Mouse (Mus musculus): Measurements from ENCODE around the gene Ppp3ca. TPM values are rescaled to one million over a fixed set of nuclear protein-coding genes. Genes with fewer than 3 reads are reported as not detected.

Gene Ppp3ca
- total RNA-seq, 2 experiments from 2014 or later = 56.6 to 72.4 TPM

GRCm38 (mm10) chr3:136793411-136793810 is 123.5 kb downstream of the Ppp3ca start:
- ATAC-seq (replicated peaks; ENCODE audit: poor library complexity, severe bottlenecking) = peak; percentile 47

GRCm38 (mm10) chr3:136794426-136795217 is 124.7 kb downstream of the Ppp3ca start:
- ATAC-seq (replicated peaks; ENCODE audit: poor library complexity, severe bottlenecking) = peak; percentile 57

- ATAC-seq (replicated peaks; ENCODE audit: poor library complexity, severe bottlenecking) = peak; percentile 55
These were observed 129.0 kb downstream of the Ppp3ca start for GRCm38 (mm10) chr3:136798896-136799295.

- ATAC-seq (replicated peaks; ENCODE audit: poor library complexity, severe bottlenecking) = no peak
These were observed 132.7 kb downstream of the Ppp3ca start for GRCm38 (mm10) chr3:136802595-136802994.

GRCm38 (mm10) chr3:136805897-136806296 is 136.0 kb downstream of the Ppp3ca start:
- no peak for ATAC-seq (replicated peaks; ENCODE audit: poor library complexity, severe bottlenecking)

GRCm38 (mm10) chr3:136810271-136810670 is 140.3 kb downstream of the Ppp3ca start:
- ATAC-seq (replicated peaks; ENCODE audit: poor library complexity, severe bottlenecking) = no peak

GRCm38 (mm10) chr3:136812162-136812561 is 142.2 kb downstream of the Ppp3ca start:
- ATAC-seq (replicated peaks; ENCODE audit: poor library complexity, severe bottlenecking) = no peak

GRCm38 (mm10) chr3:136812791-136813190 is 142.9 kb downstream of the Ppp3ca start:
- ATAC-seq (replicated peaks; ENCODE audit: poor library complexity, severe bottlenecking) = no peak

GRCm38 (mm10) chr3:136813886-136814285 is 144.0 kb downstream of the Ppp3ca start:
- no peak for ATAC-seq (replicated peaks; ENCODE audit: poor library complexity, severe bottlenecking)

- no peak for ATAC-seq (replicated peaks; ENCODE audit: poor library complexity, severe bottlenecking)
These were observed 145.0 kb downstream of the Ppp3ca start for GRCm38 (mm10) chr3:136814916-136815315.

- ATAC-seq (replicated peaks; ENCODE audit: poor library complexity, severe bottlenecking) = no peak
These were observed 146.4 kb downstream of the Ppp3ca start for GRCm38 (mm10) chr3:136816319-136816718.

- no peak for ATAC-seq (replicated peaks; ENCODE audit: poor library complexity, severe bottlenecking)
These were observed 149.1 kb downstream of the Ppp3ca start for GRCm38 (mm10) chr3:136818997-136819396.

GRCm38 (mm10) chr3:136821039-136821438 is 151.1 kb downstream of the Ppp3ca start:
- no peak for ATAC-seq (replicated peaks; ENCODE audit: poor library complexity, severe bottlenecking)

GRCm38 (mm10) chr3:136821993-136822392 is 152.1 kb downstream of the Ppp3ca start:
- ATAC-seq (replicated peaks; ENCODE audit: poor library complexity, severe bottlenecking) = no peak

- no peak for ATAC-seq (replicated peaks; ENCODE audit: poor library complexity, severe bottlenecking)
These were observed 152.5 kb downstream of the Ppp3ca start for GRCm38 (mm10) chr3:136822431-136822830.

- ATAC-seq (replicated peaks; ENCODE audit: poor library complexity, severe bottlenecking) = no peak
These were observed 158.5 kb downstream of the Ppp3ca start for GRCm38 (mm10) chr3:136828451-136828850.

- no peak for ATAC-seq (replicated peaks; ENCODE audit: poor library complexity, severe bottlenecking)
These were observed 159.2 kb downstream of the Ppp3ca start for GRCm38 (mm10) chr3:136829109-136829508.

- no peak for ATAC-seq (replicated peaks; ENCODE audit: poor library complexity, severe bottlenecking)
These were observed 160.8 kb downstream of the Ppp3ca start for GRCm38 (mm10) chr3:136830687-136831220.

GRCm38 (mm10) chr3:136833003-136833745 is 163.2 kb downstream of the Ppp3ca start:
- no peak for ATAC-seq (replicated peaks; ENCODE audit: poor library complexity, severe bottlenecking)

- no peak for ATAC-seq (replicated peaks; ENCODE audit: poor library complexity, severe bottlenecking)
These were observed 164.0 kb downstream of the Ppp3ca start for GRCm38 (mm10) chr3:136833893-136834292.

- no peak for ATAC-seq (replicated peaks; ENCODE audit: poor library complexity, severe bottlenecking)
These were observed 165.9 kb downstream of the Ppp3ca start for GRCm38 (mm10) chr3:136835851-136836250.
